Mouse (Mus musculus) brain, embryonic 14.5 days (tissue): Measurements from ENCODE around the gene Nos1.

ENCODE experiments used
- CTCF ChIP-seq: fragments of 200-500 bp; IDR thresholded peaks from 2 replicates; pipeline ENCODE4 v1.5.1; 2012; ENCODE audit warnings: inconsistent platforms, mild to moderate bottlenecking, moderate library complexity, borderline replicate concordance; ENCODE audit not compliant: insufficient read depth, insufficient read length; ENCODE audit errors: extremely low read depth
- POLR2A ChIP-seq: fragments of 200-500 bp; IDR thresholded peaks from 2 replicates; pipeline ENCODE4 v1.6.1; 2012; ENCODE audit warnings: mild to moderate bottlenecking, inconsistent platforms, borderline replicate concordance; ENCODE audit not compliant: poor library complexity, insufficient read depth, insufficient read length, severe bottlenecking; ENCODE audit errors: extremely low read depth

- TF ChIP-seq CTCF = no peak
- no peak for TF ChIP-seq POLR2A
Measured at GRCm38 (mm10) chr5:117978159-117978697, 197.4 kb downstream of the Nos1 start.
